Mouse (Mus musculus) thymus, adult 2 months (tissue): ENCODE measurements around the gene Gm49395.

Experiments
- CTCF ChIP-seq: fragments of 200-500 bp; IDR thresholded peaks from 2 replicates; pipeline ENCODE4 v1.5.1; 2012; ENCODE audit warnings: mild to moderate bottlenecking, control low read depth, low read length, moderate library complexity, borderline replicate concordance; ENCODE audit not compliant: control insufficient read depth, poor library complexity, insufficient read depth; ENCODE audit errors: extremely low read depth
- POLR2A ChIP-seq: fragments of 200-500 bp; IDR thresholded peaks from 2 replicates; pipeline ENCODE4 v1.6.1; 2012; ENCODE audit warnings: mild to moderate bottlenecking, low read length, control low read depth, moderate library complexity; ENCODE audit not compliant: control insufficient read depth, poor library complexity, insufficient read depth; ENCODE audit errors: extremely low read depth

GRCm38 (mm10) chr13:115021411-115021810, 80.3 kb downstream of the Gm49395 start:
- TF ChIP-seq POLR2A = no peak
- no peak for TF ChIP-seq CTCF
